Mouse (Mus musculus): ENCODE measurements at regions not wholly inside any gene's neighbourhood (a gene's known extent, or its start where the extent isn't known, plus 50 kb on each side); places are given as distances from the start of the nearest gene placed in this dataset.

DNA sequence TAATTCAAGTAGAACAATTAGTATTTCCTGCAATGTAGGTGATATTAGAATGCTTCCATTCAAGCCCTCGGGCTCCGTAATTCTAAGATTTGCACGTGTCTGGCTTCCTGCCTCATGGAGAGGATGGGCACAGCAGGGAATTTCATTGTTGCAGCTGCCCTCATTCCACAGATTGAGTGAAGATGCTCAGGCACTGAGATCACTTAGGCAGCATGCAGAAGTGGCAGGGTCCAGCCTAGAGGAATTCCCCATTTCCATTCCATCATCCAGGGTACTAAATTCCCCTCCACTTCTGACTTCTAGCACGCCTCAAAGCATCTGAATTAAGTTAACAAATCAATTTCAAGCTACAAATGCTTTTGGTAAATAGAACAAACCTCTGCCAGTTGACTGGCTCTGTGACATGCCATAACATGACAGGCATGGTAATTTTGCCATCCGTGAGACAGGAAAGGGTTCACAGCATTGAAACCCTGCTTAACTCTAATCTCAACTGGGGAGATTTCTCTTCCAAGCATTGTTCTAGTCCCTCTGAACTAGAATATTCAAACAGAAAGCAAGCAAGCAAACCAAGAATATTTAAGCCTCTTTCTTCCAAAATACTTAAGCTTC is 461.0 kb upstream of the Slc8a1 start:
- 34% methylated on average over 5 of the region's 5 CpGs for WGBS
- Histone ChIP-seq H3K9me3 (ENCODE audit: control insufficient read depth, low read length) (no peaks in the 10 kb centered on the region), H3K4me3 (replicated peaks; ENCODE audit: low read length) (no peak overlapping the region), H3K36me3 (ENCODE audit: control insufficient read depth, insufficient read depth) (no peaks in the 10 kb centered on the region), H3K4me2 (ENCODE audit: low read length) (no peak overlapping the region), H3K27ac (ENCODE audit: low read length) (no peak overlapping the region), H3K4me1 (replicated peaks; ENCODE audit: control insufficient read depth, insufficient read depth, low read length) (no peaks in the 10 kb centered on the region; the same call in 1 of the 2 replicates), H3K9ac (replicated peaks; ENCODE audit: low read depth, low read length) (no peak overlapping the region), H3K27me3 (replicated peaks; ENCODE audit: control insufficient read depth, insufficient read depth, low read length) (no peaks in the 10 kb centered on the region)
- no peak for ATAC-seq

DNA sequence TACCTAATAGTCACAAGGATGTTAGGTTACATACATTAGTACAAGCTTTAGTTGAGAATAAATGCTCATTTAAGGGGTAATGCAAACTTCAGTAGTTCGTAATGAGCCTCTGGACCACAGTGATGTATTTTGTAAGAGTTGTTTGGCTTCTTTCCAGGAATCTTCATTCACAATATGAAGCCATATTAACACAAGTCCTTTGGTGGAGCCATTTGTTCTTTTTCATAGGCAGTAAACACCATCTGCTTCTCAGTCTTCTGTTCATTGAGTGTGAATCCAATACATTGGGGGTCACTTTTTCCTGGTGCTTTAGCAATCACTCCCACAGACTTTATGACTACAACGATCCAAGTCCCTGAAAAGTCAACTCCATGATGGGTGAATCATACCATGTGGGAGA is 446.1 kb upstream of the Slc8a1 start:
- Histone ChIP-seq H3K4me2 (ENCODE audit: low read length) (no peak overlapping the region), H3K36me3 (ENCODE audit: control insufficient read depth, insufficient read depth) (no peaks in the 10 kb centered on the region)
- 41% methylated on average over 2 of the region's 2 CpGs for WGBS

DNA sequence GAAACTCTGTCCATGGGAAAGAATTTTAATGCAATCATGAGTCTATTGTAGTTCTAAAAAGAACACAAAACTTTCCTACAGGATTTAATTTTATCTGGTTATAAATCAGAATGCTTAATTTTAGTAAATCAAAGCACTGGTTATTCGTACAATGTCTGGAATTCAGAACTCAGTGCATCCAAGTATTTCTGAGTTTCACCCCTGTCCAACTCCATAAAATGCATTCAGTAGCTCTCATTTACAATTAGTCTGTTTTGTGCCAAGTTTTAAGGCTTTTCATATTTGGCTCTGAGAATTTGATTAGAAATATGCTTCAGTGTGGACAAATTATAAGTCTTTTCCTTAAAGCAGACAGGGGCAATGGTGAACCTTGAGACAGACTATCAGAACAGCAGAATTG is 433.0 kb upstream of the Slc8a1 start:
- Histone ChIP-seq H3K9ac (replicated peaks; ENCODE audit: low read depth, low read length) (no peak overlapping the region), H3K9me3 (ENCODE audit: control insufficient read depth, low read length) (no peaks in the 10 kb centered on the region), H3K4me1 (replicated peaks; ENCODE audit: control insufficient read depth, insufficient read depth, low read length) (no peaks in the 10 kb centered on the region), H3K4me2 (ENCODE audit: low read length) (no peak overlapping the region), H3K27me3 (replicated peaks; ENCODE audit: control insufficient read depth, insufficient read depth, low read length) (no peaks in the 10 kb centered on the region), H3K36me3 (ENCODE audit: control insufficient read depth, insufficient read depth) (no peaks in the 10 kb centered on the region), H3K27ac (ENCODE audit: low read length) (no peak overlapping the region), H3K4me3 (replicated peaks; ENCODE audit: low read length) (no peak overlapping the region)
- no peak for ATAC-seq
- 88% methylated on average over 1 of the region's 1 CpGs for WGBS

More for the DNA sequence above, 446.1 kb upstream of the Slc8a1 start:
- H3K4me3 ChIP-seq (replicated peaks; ENCODE audit: low read length): no peak overlapping the region
- H3K27ac ChIP-seq (ENCODE audit: low read length): no peak overlapping the region
- no peak for ATAC-seq
- no peak overlapping the region for H3K9ac ChIP-seq (replicated peaks; ENCODE audit: low read depth, low read length)
- no peaks in the 10 kb centered on the region for H3K9me3 ChIP-seq (ENCODE audit: control insufficient read depth, low read length)
- H3K27me3 ChIP-seq (replicated peaks; ENCODE audit: control insufficient read depth, insufficient read depth, low read length): no peaks in the 10 kb centered on the region
- no peaks in the 10 kb centered on the region for H3K4me1 ChIP-seq (replicated peaks; ENCODE audit: control insufficient read depth, insufficient read depth, low read length)

DNA sequence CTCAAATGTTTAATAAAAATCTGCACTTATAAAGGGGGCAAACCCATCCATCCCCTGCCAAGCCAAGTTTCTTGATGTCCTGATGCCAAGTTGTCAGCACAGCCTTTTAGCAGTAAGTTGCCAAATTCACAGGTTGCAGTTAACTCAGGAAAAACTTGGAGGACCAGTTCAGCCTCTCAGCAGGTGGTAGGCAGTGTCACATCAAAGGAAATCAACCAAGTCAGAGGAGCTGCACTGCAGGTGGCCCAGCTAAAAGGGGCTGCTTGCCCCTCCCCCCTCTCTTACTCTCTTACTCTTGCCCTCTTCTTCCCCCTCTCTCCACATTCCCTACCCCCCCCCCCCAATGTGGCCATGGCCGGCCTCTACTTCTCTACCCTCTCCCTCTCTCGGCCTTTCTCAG is 415.3 kb upstream of the Slc8a1 start:
- no peaks in the 10 kb centered on the region for H3K4me1 ChIP-seq (replicated peaks; ENCODE audit: control insufficient read depth, insufficient read depth, low read length)
- H3K27ac ChIP-seq (ENCODE audit: low read length): no peak overlapping the region
- H3K4me3 ChIP-seq (replicated peaks; ENCODE audit: low read length): no peak overlapping the region
- ATAC-seq: no peak
- no peak overlapping the region for H3K4me2 ChIP-seq (ENCODE audit: low read length)
- no peaks in the 10 kb centered on the region for H3K9me3 ChIP-seq (ENCODE audit: control insufficient read depth, low read length)
- H3K36me3 ChIP-seq (ENCODE audit: control insufficient read depth, insufficient read depth): no peaks in the 10 kb centered on the region
- 32% methylated on average over 2 of the region's 2 CpGs for WGBS
- no peak overlapping the region for H3K9ac ChIP-seq (replicated peaks; ENCODE audit: low read depth, low read length)
- H3K27me3 ChIP-seq (replicated peaks; ENCODE audit: control insufficient read depth, insufficient read depth, low read length): no peaks in the 10 kb centered on the region

DNA sequence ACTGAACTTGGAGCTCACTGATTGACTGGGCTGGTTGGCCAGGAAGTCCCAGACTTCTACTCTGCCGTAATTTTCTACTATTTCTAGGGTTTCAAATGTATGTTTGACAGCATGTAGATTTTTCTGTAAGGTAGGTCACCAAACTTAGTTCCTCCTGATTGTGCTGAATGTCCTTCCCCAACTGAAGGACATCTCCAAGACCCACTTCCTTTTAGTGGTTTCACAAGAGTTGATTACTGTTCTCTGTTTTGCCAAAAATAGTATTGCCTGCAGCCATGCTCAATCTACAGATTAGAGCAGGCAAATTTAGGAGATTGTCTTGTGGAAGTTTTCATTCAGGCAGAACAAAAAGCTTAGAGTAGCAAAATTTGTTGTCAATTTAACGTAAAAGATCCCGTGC is 396.7 kb upstream of the Slc8a1 start:
- 91% methylated on average over 3 of the region's 3 CpGs for WGBS
- H3K27ac ChIP-seq (ENCODE audit: low read length): no peak overlapping the region
- ATAC-seq: no peak

DNA sequence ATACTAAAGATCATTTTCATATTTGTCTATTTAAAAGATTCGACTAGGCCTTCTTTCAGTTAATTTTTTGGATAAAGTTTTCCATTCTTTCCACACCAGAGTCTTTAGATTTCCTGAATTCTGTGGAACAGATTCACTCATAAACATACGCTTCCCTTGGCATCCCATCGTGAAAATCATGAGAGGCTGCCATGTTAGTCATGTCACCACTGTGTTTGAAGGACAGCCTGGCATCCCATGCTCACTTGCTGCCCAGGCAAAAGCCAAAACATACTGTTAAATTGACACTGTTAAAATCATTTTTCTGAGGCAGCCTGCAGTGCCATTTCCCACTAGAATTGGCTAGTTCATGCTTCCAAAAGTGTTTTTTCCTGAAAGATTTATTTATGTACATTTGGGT is 394.8 kb upstream of the Slc8a1 start:
- peak; percentile 73 for ATAC-seq

More for the DNA sequence above, 396.7 kb upstream of the Slc8a1 start:
- no peak overlapping the region for H3K9ac ChIP-seq (replicated peaks; ENCODE audit: low read depth, low read length)
- no peaks in the 10 kb centered on the region for H3K27me3 ChIP-seq (replicated peaks; ENCODE audit: control insufficient read depth, insufficient read depth, low read length)
- no peak overlapping the region for H3K4me2 ChIP-seq (ENCODE audit: low read length)
- H3K9me3 ChIP-seq (ENCODE audit: control insufficient read depth, low read length): no peaks in the 10 kb centered on the region
- no peaks in the 10 kb centered on the region for H3K4me1 ChIP-seq (replicated peaks; ENCODE audit: control insufficient read depth, insufficient read depth, low read length)
- no peak overlapping the region for H3K4me3 ChIP-seq (replicated peaks; ENCODE audit: low read length)
- no peaks in the 10 kb centered on the region for H3K36me3 ChIP-seq (ENCODE audit: control insufficient read depth, insufficient read depth)

DNA sequence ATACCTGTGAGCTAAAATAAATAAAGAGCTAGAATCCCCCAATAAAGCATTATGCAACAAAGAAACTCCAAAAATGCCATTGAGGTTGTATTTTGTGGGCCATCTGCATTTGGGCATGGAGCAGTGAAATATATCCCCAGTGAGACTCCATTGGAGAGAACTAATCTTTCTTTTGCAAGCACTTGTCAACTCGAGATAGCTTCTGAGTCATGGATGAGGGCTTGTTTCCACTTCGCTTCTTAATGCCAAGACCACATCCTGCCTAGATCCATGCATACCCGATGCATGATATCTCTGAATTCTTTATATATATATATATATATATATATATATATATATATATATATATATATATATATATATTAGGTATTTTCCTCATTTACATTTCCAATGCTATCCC is 349.0 kb upstream of the Slc8a1 start:
- H3K36me3 ChIP-seq (ENCODE audit: control insufficient read depth, insufficient read depth): no peaks in the 10 kb centered on the region
- WGBS: 85% methylated on average over 3 of the region's 3 CpGs
- no peak for ATAC-seq

More for the DNA sequence above, 394.8 kb upstream of the Slc8a1 start:
- no peak overlapping the region for H3K4me3 ChIP-seq (replicated peaks; ENCODE audit: low read length)
- H3K36me3 ChIP-seq (ENCODE audit: control insufficient read depth, insufficient read depth): no peaks in the 10 kb centered on the region
- H3K27me3 ChIP-seq (replicated peaks; ENCODE audit: control insufficient read depth, insufficient read depth, low read length): no peaks in the 10 kb centered on the region
- H3K9ac ChIP-seq (replicated peaks; ENCODE audit: low read depth, low read length): no peak overlapping the region
- H3K27ac ChIP-seq (ENCODE audit: low read length): no peak overlapping the region
- H3K4me2 ChIP-seq (ENCODE audit: low read length): no peak overlapping the region
- H3K4me1 ChIP-seq (replicated peaks; ENCODE audit: control insufficient read depth, insufficient read depth, low read length): no peaks in the 10 kb centered on the region
- no peaks in the 10 kb centered on the region for H3K9me3 ChIP-seq (ENCODE audit: control insufficient read depth, low read length)
- WGBS: 62% methylated on average over 3 of the region's 3 CpGs

DNA sequence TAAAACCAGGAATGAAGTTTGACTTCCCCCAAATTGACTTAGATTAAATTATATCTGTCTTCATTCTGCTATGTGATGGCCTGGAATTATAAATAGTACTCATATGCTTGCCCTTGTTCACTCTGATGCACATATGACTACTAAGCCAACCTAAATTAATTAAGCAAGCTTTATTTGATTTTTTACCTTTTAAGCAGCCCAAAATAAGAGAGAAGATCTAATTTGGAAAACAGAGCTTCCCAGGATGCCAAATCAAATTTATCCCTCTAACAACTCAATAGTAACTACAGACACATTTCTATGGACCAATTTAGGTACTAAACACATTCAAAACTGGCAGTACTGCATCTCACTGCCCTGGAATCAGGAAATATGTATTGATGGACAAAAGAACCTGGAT is 342.1 kb upstream of the Slc8a1 start:
- Histone ChIP-seq H3K4me1 (replicated peaks; ENCODE audit: control insufficient read depth, insufficient read depth, low read length) (no peaks in the 10 kb centered on the region), H3K9ac (replicated peaks; ENCODE audit: low read depth, low read length) (no peak overlapping the region), H3K36me3 (ENCODE audit: control insufficient read depth, insufficient read depth) (no peaks in the 10 kb centered on the region), H3K4me3 (replicated peaks; ENCODE audit: low read length) (no peak overlapping the region), H3K27ac (ENCODE audit: low read length) (no peak overlapping the region), H3K27me3 (replicated peaks; ENCODE audit: control insufficient read depth, insufficient read depth, low read length) (no peaks in the 10 kb centered on the region), H3K9me3 (ENCODE audit: control insufficient read depth, low read length) (no peaks in the 10 kb centered on the region), H3K4me2 (ENCODE audit: low read length) (no peak overlapping the region)
- ATAC-seq: no peak

More for the DNA sequence above, 349.0 kb upstream of the Slc8a1 start:
- H3K9me3 ChIP-seq (ENCODE audit: control insufficient read depth, low read length): no peaks in the 10 kb centered on the region
- H3K4me1 ChIP-seq (replicated peaks; ENCODE audit: control insufficient read depth, insufficient read depth, low read length): no peaks in the 10 kb centered on the region
- no peaks in the 10 kb centered on the region for H3K27me3 ChIP-seq (replicated peaks; ENCODE audit: control insufficient read depth, insufficient read depth, low read length)
- no peak overlapping the region for H3K4me3 ChIP-seq (replicated peaks; ENCODE audit: low read length)
- H3K27ac ChIP-seq (ENCODE audit: low read length): no peak overlapping the region
- H3K9ac ChIP-seq (replicated peaks; ENCODE audit: low read depth, low read length): no peak overlapping the region
- H3K4me2 ChIP-seq (ENCODE audit: low read length): no peak overlapping the region
